Mouse (Mus musculus) cerebellum, adult 11-12 months (tissue): Measurements from ENCODE around the gene Tnni2.
A peak's percentile ranks its signal among the peaks of the same experiment; 100 is the strongest.

ENCODE experiments used
- DNase-seq: peaks from one replicate; pipeline ENCODE4 v3.0.0; 2022

Tnni2 gene

GRCm38 (mm10) chr7:142462190-142462589 lies 20.6 kb downstream of the Tnni2 start:
- peak; percentile 26 for DNase-seq

GRCm38 (mm10) chr7:142462594-142463078 lies 21.0 kb downstream of the Tnni2 start:
- peak; percentile 7 for DNase-seq

GRCm38 (mm10) chr7:142470171-142470691 lies 28.6 kb downstream of the Tnni2 start:
- DNase-seq = peak; percentile 10

GRCm38 (mm10) chr7:142470808-142471413 lies 29.3 kb downstream of the Tnni2 start:
- peak; percentile 19 for DNase-seq

- DNase-seq = peak; percentile 10
Observed at GRCm38 (mm10) chr7:142471414-142471861, 29.8 kb downstream of the Tnni2 start.

DNA sequence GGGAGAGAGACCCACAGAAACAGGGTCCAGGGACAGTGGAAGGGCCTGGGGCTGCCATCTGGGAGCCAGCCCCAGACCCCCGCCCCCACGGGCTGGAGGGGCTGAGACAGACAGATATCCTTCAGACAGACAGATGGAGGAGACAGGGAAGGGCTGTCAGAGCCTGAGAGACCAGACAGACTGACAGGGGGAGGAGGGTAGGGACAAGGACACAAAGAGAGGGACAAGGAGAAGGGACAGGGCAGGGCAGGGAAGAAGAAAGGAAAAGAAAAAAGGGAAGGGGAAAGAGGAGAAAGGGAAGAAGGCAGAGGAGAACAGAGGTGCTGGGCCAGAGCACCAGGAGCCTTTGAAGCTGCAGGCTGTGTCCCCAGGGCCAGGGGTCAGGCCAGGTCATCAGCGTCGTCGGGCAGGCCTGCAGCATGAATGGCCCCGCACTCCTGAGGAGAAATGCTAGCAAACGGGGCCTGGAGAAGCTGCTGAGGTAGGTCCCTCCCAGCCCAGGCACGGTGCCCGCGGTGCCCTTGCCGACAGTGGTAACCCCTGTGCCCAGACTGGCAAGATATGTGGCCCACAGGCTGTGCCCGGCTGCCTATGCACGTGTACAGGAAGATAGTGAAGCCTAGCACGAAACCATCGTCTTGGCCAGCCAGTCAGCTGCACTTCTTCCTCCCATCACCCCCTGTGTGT lies 30.4 kb downstream of the Tnni2 start:
- DNase-seq = peak; percentile 31

DNA sequence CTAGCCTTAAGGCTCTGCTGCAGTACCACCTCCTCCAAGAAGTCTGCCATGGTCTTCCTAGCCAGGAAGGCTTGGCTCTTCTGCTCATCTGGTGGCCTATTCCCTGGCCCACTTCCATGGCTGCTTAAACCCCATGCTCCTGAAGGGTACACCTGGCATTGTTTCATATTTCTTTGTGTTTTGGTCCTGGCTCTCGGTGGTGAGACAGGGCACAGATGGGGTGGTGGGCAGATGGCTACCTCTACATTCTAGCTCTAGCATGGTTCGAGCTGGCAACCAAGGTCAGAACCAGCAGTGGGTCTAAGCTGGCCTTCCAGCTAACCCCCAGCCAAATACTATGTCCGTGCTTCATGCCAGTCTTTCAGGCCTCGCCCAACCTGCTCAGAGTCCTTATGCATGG lies 31.3 kb downstream of the Tnni2 start:
- DNase-seq = peak; percentile 63

- no peak for DNase-seq
Observed at GRCm38 (mm10) chr7:142473476-142473875, 31.9 kb downstream of the Tnni2 start.

DNA sequence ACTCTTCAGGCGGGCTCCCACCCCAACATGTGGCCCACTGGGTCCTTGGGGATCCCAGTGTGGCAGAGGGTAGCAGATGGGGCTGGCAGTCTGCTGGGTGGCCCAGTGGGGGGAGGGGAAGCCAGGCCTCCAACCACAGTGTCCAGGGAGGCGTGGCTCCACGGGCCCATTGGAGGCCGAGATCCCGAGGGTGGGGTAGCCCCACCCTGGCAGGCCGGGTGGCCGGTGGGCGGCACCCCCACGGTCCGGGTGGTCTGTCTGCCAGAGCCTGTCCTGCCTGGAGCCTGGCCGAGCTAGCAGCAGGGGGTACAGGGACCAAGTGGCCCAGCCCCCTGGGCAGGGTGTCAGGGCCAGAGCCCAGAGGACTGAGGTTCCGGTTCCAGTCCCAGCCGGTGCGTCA lies 33.2 kb downstream of the Tnni2 start:
- peak; percentile 39 for DNase-seq

GRCm38 (mm10) chr7:142475641-142476040 lies 34.0 kb downstream of the Tnni2 start:
- DNase-seq = no peak

DNA sequence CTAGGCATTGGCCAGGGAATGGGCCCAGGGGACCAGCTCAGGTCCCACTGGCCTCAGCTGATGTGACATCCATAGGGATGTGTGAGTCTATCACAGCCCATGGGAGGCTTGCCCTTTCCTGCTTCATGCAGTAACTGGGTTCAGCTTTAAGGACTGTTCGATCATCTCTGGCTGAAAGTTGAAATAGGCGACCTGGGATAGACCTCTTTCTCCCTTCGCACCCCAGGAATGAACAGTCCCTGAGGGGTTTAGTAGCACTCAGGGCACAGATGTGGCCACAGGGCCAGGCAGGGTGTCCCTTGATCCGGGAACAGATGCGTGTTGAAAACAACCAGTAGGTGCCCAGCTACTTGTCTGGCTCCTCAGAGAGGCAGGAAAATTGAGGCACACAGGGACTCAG lies 34.7 kb downstream of the Tnni2 start:
- no peak for DNase-seq

GRCm38 (mm10) chr7:142476795-142477452 lies 35.3 kb downstream of the Tnni2 start:
- DNase-seq = peak; percentile 60

GRCm38 (mm10) chr7:142478001-142478400 lies 36.4 kb downstream of the Tnni2 start:
- no peak for DNase-seq

GRCm38 (mm10) chr7:142478574-142478973 lies 37.0 kb downstream of the Tnni2 start:
- DNase-seq = no peak

- DNase-seq = no peak
Observed at GRCm38 (mm10) chr7:142479307-142479706, 37.7 kb downstream of the Tnni2 start.

DNA sequence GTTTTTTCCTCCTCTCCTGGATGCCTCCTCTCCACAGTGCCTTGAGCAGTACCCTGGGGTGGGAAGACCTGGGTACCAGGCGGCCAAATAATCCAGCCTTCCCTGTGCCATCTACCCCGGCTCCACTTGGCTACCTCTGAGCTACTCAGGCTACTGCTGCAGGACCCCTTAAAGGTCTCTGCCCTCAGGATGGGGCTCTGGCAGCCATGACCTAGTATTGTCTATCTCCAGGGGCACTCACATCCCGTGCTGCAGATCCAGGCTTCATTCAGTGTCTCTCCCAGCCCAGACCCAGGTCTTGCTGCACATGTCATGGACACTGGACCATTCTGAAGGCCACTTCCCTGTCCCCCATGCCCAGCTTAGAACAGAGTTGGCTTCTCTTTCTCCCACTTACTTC lies 38.3 kb downstream of the Tnni2 start:
- no peak for DNase-seq

DNA sequence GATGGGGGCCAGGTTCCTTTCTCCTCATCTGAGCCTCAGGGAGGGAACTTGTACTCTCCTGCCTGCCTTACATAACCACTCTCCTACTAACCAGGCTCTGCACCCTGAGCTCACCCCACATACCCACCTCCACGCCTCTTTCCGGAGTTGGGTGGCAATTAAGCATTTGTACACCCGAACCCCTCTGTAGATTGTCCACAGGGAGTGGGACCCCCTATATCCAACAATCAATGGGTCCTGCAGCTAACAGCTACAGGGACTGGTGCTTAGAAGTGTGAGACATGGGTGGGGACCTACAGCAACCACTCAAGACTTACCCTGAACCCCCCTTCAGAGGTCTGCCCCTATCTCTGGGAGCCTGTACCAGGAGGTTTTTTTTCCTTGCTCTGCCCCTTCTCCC lies 39.1 kb downstream of the Tnni2 start:
- no peak for DNase-seq

DNA sequence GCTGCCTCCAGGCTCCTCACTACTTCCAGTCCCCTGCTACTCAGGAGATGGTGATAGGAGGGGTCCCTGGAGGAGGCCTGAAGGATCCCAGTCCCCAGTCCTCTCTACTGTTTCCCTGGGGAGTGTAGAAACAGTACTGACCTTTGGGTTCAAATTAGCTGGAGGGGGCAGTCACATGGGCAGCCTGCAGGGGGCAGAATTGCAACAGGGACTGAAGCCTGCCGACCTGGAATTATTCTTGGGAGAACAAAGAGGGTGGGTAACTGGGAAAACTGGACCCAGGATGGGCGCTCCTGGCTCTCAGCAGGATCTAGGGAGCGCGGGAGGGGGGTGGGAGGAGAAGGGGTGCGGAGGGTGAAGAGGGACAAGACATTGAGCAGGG lies 39.6 kb downstream of the Tnni2 start:
- no peak for DNase-seq

DNA sequence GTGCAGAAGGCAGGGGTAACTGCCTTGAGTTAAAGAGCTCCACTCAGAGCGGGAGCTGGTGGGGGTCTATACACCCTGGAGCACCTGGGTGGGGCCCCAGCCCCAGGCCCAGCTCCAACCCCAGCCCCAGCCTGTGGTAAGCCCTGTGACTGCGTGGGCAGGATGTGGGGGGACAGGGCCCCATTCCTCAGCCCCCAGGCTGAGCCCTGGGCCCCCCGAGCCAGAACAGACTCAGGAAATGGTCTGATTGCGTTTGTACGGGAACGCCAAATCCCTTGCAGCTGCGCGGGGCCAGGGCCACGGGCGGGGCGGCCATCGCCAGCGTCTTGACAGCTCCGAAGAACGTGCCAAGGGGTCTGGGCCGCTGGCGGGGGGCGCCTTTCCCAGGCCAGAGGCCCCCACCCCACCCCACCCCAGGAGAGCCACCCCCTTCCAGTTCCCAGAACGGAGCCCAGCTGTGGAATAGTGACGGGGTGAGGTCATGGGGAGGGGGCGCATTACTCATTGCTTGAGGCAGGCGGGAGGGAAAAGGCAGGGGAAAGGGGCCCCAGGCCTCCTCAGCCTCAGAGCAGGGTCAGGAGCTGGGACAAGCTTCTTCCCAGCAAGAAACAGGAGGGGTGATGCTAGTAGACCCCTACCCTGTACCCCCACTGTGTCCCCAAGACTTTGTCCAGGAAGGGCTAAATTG lies 40.1 kb downstream of the Tnni2 start:
- DNase-seq = no peak

DNA sequence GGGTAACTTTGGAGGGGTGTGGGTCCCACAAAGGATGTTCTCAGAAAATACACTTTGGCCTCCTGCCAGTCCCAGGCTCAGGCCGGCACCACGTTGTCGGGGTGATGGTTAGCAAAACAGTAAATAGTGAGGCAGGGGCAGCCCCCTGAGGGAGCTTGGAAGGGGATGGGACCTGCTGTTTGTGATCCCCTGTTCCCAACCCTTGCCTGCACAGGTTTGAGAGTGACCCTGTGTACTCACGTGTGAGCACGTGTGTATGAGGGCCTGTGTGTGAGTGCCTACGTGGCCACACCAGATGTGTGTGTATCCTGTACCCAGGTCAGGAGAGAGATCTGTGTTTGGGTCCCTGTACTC lies 40.6 kb downstream of the Tnni2 start:
- no peak for DNase-seq

- DNase-seq = no peak
Observed at GRCm38 (mm10) chr7:142483136-142483535, 41.5 kb downstream of the Tnni2 start.

DNA sequence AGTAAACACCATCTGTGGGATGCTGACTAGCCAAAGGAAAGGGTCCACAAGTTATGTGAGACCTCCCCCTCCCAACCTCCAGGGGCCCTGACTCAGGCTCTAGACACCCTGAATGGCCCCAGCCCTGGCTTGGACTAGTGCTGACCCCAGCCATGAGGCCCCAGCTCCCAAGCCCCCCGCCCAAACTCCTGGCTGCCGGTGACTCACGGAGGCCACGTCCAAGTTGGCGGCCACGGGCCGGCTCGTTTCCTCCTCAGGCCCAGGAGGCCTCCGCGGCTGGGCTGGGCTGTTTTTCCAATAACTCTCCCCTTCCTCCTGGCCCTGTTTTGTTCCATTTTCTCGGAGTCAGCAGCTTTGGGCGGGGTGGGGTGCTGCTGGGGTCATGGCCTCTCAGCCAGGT lies 43.2 kb downstream of the Tnni2 start:
- no peak for DNase-seq

- DNase-seq = no peak
Observed at GRCm38 (mm10) chr7:142486751-142487162, 45.1 kb downstream of the Tnni2 start.
